Mouse (Mus musculus): Measurements from ENCODE around the gene Rpl14. TPM values are rescaled to one million over a fixed set of nuclear protein-coding genes. Genes with fewer than 3 reads are reported as not detected.
A peak's percentile ranks its signal among the peaks of the same experiment; 100 is the strongest.

Gene Rpl14
- 514 and 578 TPM in 2 replicates for polyA plus RNA-seq (2014; fragmentation: Nextera tagmentation; extraction: Ambion mirVana)

GRCm38 (mm10) chr9:120570741-120571592, at the start of gene Rpl14:
Gene Rpl14, plus strand, starts transcription at chr9:120571444.
- H3K9ac ChIP-seq (ENCODE audit: low read length) = peak within 1 kb of the TSS; percentile 88
- H3K4me3 ChIP-seq (ENCODE audit: control insufficient read depth in 1 of 2, insufficient read depth in 1 of 2, low read depth in 1 of 2, low read length in 2 of 2) = peak within 1 kb of the TSS; percentile 67 to 89
- H3K27ac ChIP-seq (replicated peaks in 1 of 2; ENCODE audit: control insufficient read depth in 1 of 2, insufficient read depth in 1 of 2, low read depth in 2 of 2, low read length in 2 of 2) = peak within 1 kb of the TSS; percentile 61 to 75
- peaks cover 37% of the 10 kb centered on the region for H3K36me3 ChIP-seq (ENCODE audit: control insufficient read depth, insufficient read depth, low read length)
- peaks cover 7 to 16% of the 10 kb centered on the region in 2 experiments for H3K4me1 ChIP-seq (ENCODE audit: control insufficient read depth in 2 of 2, insufficient read depth in 2 of 2, low read length in 2 of 2)
- H3K4me2 ChIP-seq (ENCODE audit: low read length) = peak within 1 kb of the TSS; percentile 90
- 6% methylated on average over 41 of the region's 43 CpGs for WGBS
- H3K27me3 ChIP-seq (ENCODE audit: control insufficient read depth, insufficient read depth, low read length) = no peaks in the 10 kb centered on the region
- ATAC-seq (ENCODE audit: insufficient number of reproducible peaks, insufficient read depth, low FRiP score, low read depth) = peak; percentile 92
- H3K9me3 ChIP-seq (ENCODE audit: control insufficient read depth, low read length) = no peaks in the 10 kb centered on the region

GRCm38 (mm10) chr9:120527270-120527669, 44.0 kb upstream of the Rpl14 start:
- H3K9ac ChIP-seq (ENCODE audit: low read length) = no peak overlapping the region
- 62% methylated on average over 4 of the region's 4 CpGs for WGBS
- no peak overlapping the region for H3K4me3 ChIP-seq (ENCODE audit: control insufficient read depth in 1 of 2, insufficient read depth in 1 of 2, low read depth in 1 of 2, low read length in 2 of 2)
- H3K4me2 ChIP-seq (ENCODE audit: low read length) = no peak overlapping the region
- no peaks in the 10 kb centered on the region for H3K4me1 ChIP-seq (ENCODE audit: control insufficient read depth in 2 of 2, insufficient read depth in 2 of 2, low read length in 2 of 2)
- ATAC-seq (ENCODE audit: insufficient number of reproducible peaks, insufficient read depth, low FRiP score, low read depth) = no peak
- no peaks in the 10 kb centered on the region for H3K27me3 ChIP-seq (ENCODE audit: control insufficient read depth, insufficient read depth, low read length)
- no peak overlapping the region for H3K27ac ChIP-seq (replicated peaks in 1 of 2; ENCODE audit: control insufficient read depth in 1 of 2, insufficient read depth in 1 of 2, low read depth in 2 of 2, low read length in 2 of 2)
- no peaks in the 10 kb centered on the region for H3K9me3 ChIP-seq (ENCODE audit: control insufficient read depth, low read length)
- no peaks in the 10 kb centered on the region for H3K36me3 ChIP-seq (ENCODE audit: control insufficient read depth, insufficient read depth, low read length)

GRCm38 (mm10) chr9:120527919-120528318, 43.3 kb upstream of the Rpl14 start:
- H3K4me1 ChIP-seq (ENCODE audit: control insufficient read depth in 2 of 2, insufficient read depth in 2 of 2, low read length in 2 of 2) = no peaks in the 10 kb centered on the region
- H3K9ac ChIP-seq (ENCODE audit: low read length) = no peak overlapping the region
- ATAC-seq (ENCODE audit: insufficient number of reproducible peaks, insufficient read depth, low FRiP score, low read depth) = no peak
- 85% methylated on average over 8 of the region's 8 CpGs for WGBS
- H3K27me3 ChIP-seq (ENCODE audit: control insufficient read depth, insufficient read depth, low read length) = no peaks in the 10 kb centered on the region
- H3K36me3 ChIP-seq (ENCODE audit: control insufficient read depth, insufficient read depth, low read length) = no peaks in the 10 kb centered on the region
- H3K4me3 ChIP-seq (ENCODE audit: control insufficient read depth in 1 of 2, insufficient read depth in 1 of 2, low read depth in 1 of 2, low read length in 2 of 2) = no peak overlapping the region
- H3K9me3 ChIP-seq (ENCODE audit: control insufficient read depth, low read length) = no peaks in the 10 kb centered on the region
- no peak overlapping the region for H3K4me2 ChIP-seq (ENCODE audit: low read length)
- H3K27ac ChIP-seq (replicated peaks in 1 of 2; ENCODE audit: control insufficient read depth in 1 of 2, insufficient read depth in 1 of 2, low read depth in 2 of 2, low read length in 2 of 2) = no peak overlapping the region

GRCm38 (mm10) chr9:120528815-120529510, 42.3 kb upstream of the Rpl14 start:
- H3K36me3 ChIP-seq (ENCODE audit: control insufficient read depth, insufficient read depth, low read length) = no peaks in the 10 kb centered on the region
- no peak overlapping the region for H3K9ac ChIP-seq (ENCODE audit: low read length)
- H3K27me3 ChIP-seq (ENCODE audit: control insufficient read depth, insufficient read depth, low read length) = no peaks in the 10 kb centered on the region
- H3K4me2 ChIP-seq (ENCODE audit: low read length) = no peak overlapping the region
- no peak overlapping the region for H3K4me3 ChIP-seq (ENCODE audit: control insufficient read depth in 1 of 2, insufficient read depth in 1 of 2, low read depth in 1 of 2, low read length in 2 of 2)
- WGBS = 79% methylated on average over 17 of the region's 17 CpGs
- H3K27ac ChIP-seq (replicated peaks in 1 of 2; ENCODE audit: control insufficient read depth in 1 of 2, insufficient read depth in 1 of 2, low read depth in 2 of 2, low read length in 2 of 2) = no peak overlapping the region
- no peaks in the 10 kb centered on the region for H3K9me3 ChIP-seq (ENCODE audit: control insufficient read depth, low read length)
- no peaks in the 10 kb centered on the region for H3K4me1 ChIP-seq (ENCODE audit: control insufficient read depth in 2 of 2, insufficient read depth in 2 of 2, low read length in 2 of 2)
- ATAC-seq (ENCODE audit: insufficient number of reproducible peaks, insufficient read depth, low FRiP score, low read depth) = no peak

GRCm38 (mm10) chr9:120530471-120530870, 40.8 kb upstream of the Rpl14 start:
- no peak for ATAC-seq (ENCODE audit: insufficient number of reproducible peaks, insufficient read depth, low FRiP score, low read depth)

GRCm38 (mm10) chr9:120532062-120532461, 39.2 kb upstream of the Rpl14 start:
- Histone ChIP-seq H3K4me3 (ENCODE audit: control insufficient read depth in 1 of 2, insufficient read depth in 1 of 2, low read depth in 1 of 2, low read length in 2 of 2) (no peak overlapping the region), H3K27ac (replicated peaks in 1 of 2; ENCODE audit: control insufficient read depth in 1 of 2, insufficient read depth in 1 of 2, low read depth in 2 of 2, low read length in 2 of 2) (no peak overlapping the region), H3K4me2 (ENCODE audit: low read length) (no peak overlapping the region), H3K27me3 (ENCODE audit: control insufficient read depth, insufficient read depth, low read length) (no peaks in the 10 kb centered on the region), H3K36me3 (ENCODE audit: control insufficient read depth, insufficient read depth, low read length) (no peaks in the 10 kb centered on the region), H3K9ac (ENCODE audit: low read length) (no peak overlapping the region), H3K9me3 (ENCODE audit: control insufficient read depth, low read length) (no peaks in the 10 kb centered on the region), H3K4me1 (ENCODE audit: control insufficient read depth in 2 of 2, insufficient read depth in 2 of 2, low read length in 2 of 2) (no peaks in the 10 kb centered on the region)
- WGBS = 81% methylated on average over 6 of the region's 6 CpGs
- ATAC-seq (ENCODE audit: insufficient number of reproducible peaks, insufficient read depth, low FRiP score, low read depth) = no peak

More at GRCm38 (mm10) chr9:120530471-120530870, 40.8 kb upstream of the Rpl14 start:
- WGBS = 85% methylated on average over 5 of the region's 5 CpGs
- Histone ChIP-seq H3K4me1 (ENCODE audit: control insufficient read depth in 2 of 2, insufficient read depth in 2 of 2, low read length in 2 of 2) (no peaks in the 10 kb centered on the region), H3K27me3 (ENCODE audit: control insufficient read depth, insufficient read depth, low read length) (no peaks in the 10 kb centered on the region), H3K9ac (ENCODE audit: low read length) (no peak overlapping the region), H3K36me3 (ENCODE audit: control insufficient read depth, insufficient read depth, low read length) (no peaks in the 10 kb centered on the region), H3K27ac (replicated peaks in 1 of 2; ENCODE audit: control insufficient read depth in 1 of 2, insufficient read depth in 1 of 2, low read depth in 2 of 2, low read length in 2 of 2) (no peak overlapping the region), H3K9me3 (ENCODE audit: control insufficient read depth, low read length) (no peaks in the 10 kb centered on the region), H3K4me2 (ENCODE audit: low read length) (no peak overlapping the region), H3K4me3 (ENCODE audit: control insufficient read depth in 1 of 2, insufficient read depth in 1 of 2, low read depth in 1 of 2, low read length in 2 of 2) (no peak overlapping the region)

- Histone ChIP-seq H3K27ac (replicated peaks in 1 of 2; ENCODE audit: control insufficient read depth in 1 of 2, insufficient read depth in 1 of 2, low read depth in 2 of 2, low read length in 2 of 2) (no peak overlapping the region), H3K9ac (ENCODE audit: low read length) (no peak overlapping the region), H3K36me3 (ENCODE audit: control insufficient read depth, insufficient read depth, low read length) (no peaks in the 10 kb centered on the region), H3K4me3 (ENCODE audit: control insufficient read depth in 1 of 2, insufficient read depth in 1 of 2, low read depth in 1 of 2, low read length in 2 of 2) (no peak overlapping the region), H3K27me3 (ENCODE audit: control insufficient read depth, insufficient read depth, low read length) (no peaks in the 10 kb centered on the region), H3K4me1 (ENCODE audit: control insufficient read depth in 2 of 2, insufficient read depth in 2 of 2, low read length in 2 of 2) (no peaks in the 10 kb centered on the region), H3K9me3 (ENCODE audit: control insufficient read depth, low read length) (no peaks in the 10 kb centered on the region), H3K4me2 (ENCODE audit: low read length) (no peak overlapping the region)
- no peak for ATAC-seq (ENCODE audit: insufficient number of reproducible peaks, insufficient read depth, low FRiP score, low read depth)
- 82% methylated on average over 6 of the region's 6 CpGs for WGBS
Observed at GRCm38 (mm10) chr9:120532691-120533090, 38.6 kb upstream of the Rpl14 start.

Data from heart, embryonic 14.5 days (tissue).